Mouse (Mus musculus) midbrain, embryonic 11.5 days (tissue): ENCODE results near the gene Chpf. TPM values are rescaled to one million over a fixed set of nuclear protein-coding genes. Genes with fewer than 3 reads are reported as not detected.

Experiments used
- ATAC-seq: fragments of 200-750 bp; cut with Nextera tagmentation; 2 replicates; pipeline ENCODE4 v1.8.0; 2017; ENCODE audit warnings: moderate TSS enrichment, moderate library complexity; ENCODE audit not compliant: low FRiP score
- DNase-seq: peaks from one replicate; pipeline ENCODE4 v3.0.0; 2015; ENCODE audit warnings: low spot score; ENCODE audit errors: missing footprints
- H3K27ac ChIP-seq: fragments of 300-500 bp; sonication (generic); 2 replicates; pipeline ENCODE4 v1.5.1; 2014; ENCODE audit warnings: low read depth, low read length
- H3K27me3 ChIP-seq: fragments of 300-500 bp; sonication (generic); 2 replicates; pipeline ENCODE4 v1.6.1; 2014; ENCODE audit warnings: mild to moderate bottlenecking, low read length, moderate library complexity, mixed read lengths; ENCODE audit not compliant: control insufficient read depth, insufficient read depth
- H3K36me3 ChIP-seq: fragments of 300-500 bp; sonication (generic); 2 replicates; pipeline ENCODE4 v1.6.1; 2014; ENCODE audit warnings: mild to moderate bottlenecking, low read length, moderate library complexity, mixed read lengths; ENCODE audit not compliant: control insufficient read depth, insufficient read depth
- H3K4me1 ChIP-seq: fragments of 300-500 bp; sonication (generic); 2 replicates; pipeline ENCODE4 v1.6.1; 2014; ENCODE audit warnings: low read length; ENCODE audit not compliant: control insufficient read depth, insufficient read depth
- H3K4me2 ChIP-seq: fragments of 300-500 bp; sonication (generic); 2 replicates; pipeline ENCODE4 v1.6.1; 2014; ENCODE audit warnings: mild to moderate bottlenecking, moderate library complexity
- H3K4me3 ChIP-seq: fragments of 300-500 bp; sonication (generic); 2 replicates; pipeline ENCODE4 v1.5.1; 2014; ENCODE audit warnings: low read depth, low read length
- H3K9ac ChIP-seq: fragments of 300-500 bp; sonication (generic); 2 replicates; pipeline ENCODE4 v1.6.1; 2014; ENCODE audit warnings: low read length
- H3K9me3 ChIP-seq: fragments of 300-500 bp; sonication (generic); 2 replicates; pipeline ENCODE4 v1.6.1; 2016; ENCODE audit warnings: low read length; ENCODE audit not compliant: control insufficient read depth
- WGBS: fragments of 180-500 bp; shearing (Covaris S2); extraction: QIAGEN DNeasy Blood & Tissue Kit; methylation state at CpG from one replicate; pipeline ENCODE4 v1.1.7; 2014; 5-methylcytosine and 5-hydroxymethylcytosine counted together
- polyA plus RNA-seq: library from polyadenylated mRNA; unstranded; fragments of >200 nt; fragmentation: Nextera tagmentation; extraction: Ambion mirVana; gene quantifications from 2 replicates; pipeline ENCODE4 v1.2.1, GENCODE M21; 2014

Gene Chpf
- polyA plus RNA-seq, 1 experiment from 2014 or later = 20.8 TPM

GRCm38 (mm10) chr1:75447265-75448051 lies 31.6 kb downstream of the Chpf start:
- H3K27me3 ChIP-seq = peaks cover 26% of the 10 kb centered on the region
- no peaks in the 10 kb centered on the region for H3K9me3 ChIP-seq
- H3K4me3 ChIP-seq = no peak overlapping the region
- WGBS = 4% methylated on average over 10 of the region's 10 CpGs
- peak overlapping the region; percentile 91 for H3K27ac ChIP-seq
- H3K36me3 ChIP-seq = no peaks in the 10 kb centered on the region
- ATAC-seq (peak; percentile 7; the same call in 1 of the 2 replicates), DNase-seq (peak; percentile 93)
- H3K9ac ChIP-seq = peak overlapping the region; percentile 51
- peaks cover 87% of the 10 kb centered on the region for H3K4me1 ChIP-seq
- peak overlapping the region; percentile 40 for H3K4me2 ChIP-seq

DNA sequence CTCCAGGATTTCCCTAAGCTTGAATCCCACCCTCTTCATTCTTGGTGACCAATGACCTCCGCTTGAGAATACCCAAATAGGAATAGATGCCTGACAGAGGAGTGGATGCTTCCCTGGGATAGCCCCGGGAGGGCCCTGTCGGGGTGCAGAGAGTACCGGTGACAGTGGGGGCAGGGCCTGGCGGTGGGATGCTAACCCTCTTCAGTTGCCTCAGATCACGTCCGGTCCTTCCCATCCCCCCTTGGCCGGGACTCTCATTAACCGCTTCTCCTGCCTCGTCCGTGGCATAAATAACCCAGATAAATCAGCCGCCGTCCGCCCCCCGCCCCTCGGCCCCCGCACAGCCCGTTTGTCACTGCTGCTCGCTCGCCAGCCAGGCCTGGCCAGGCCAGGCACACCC lies 32.5 kb downstream of the Chpf start:
- peak; percentile 28 for ATAC-seq
- 2% methylated on average over 20 of the region's 20 CpGs for WGBS
- Histone ChIP-seq H3K27ac (peak overlapping the region; percentile 91), H3K4me3 (no peak overlapping the region; the same call in 1 of the 2 replicates), H3K4me2 (peak overlapping the region; percentile 40), H3K27me3 (peaks cover 22% of the 10 kb centered on the region), H3K4me1 (peaks cover 89% of the 10 kb centered on the region), H3K36me3 (no peaks in the 10 kb centered on the region), H3K9ac (peak overlapping the region; percentile 51), H3K9me3 (no peaks in the 10 kb centered on the region)
- DNase-seq = no peak

- Histone ChIP-seq H3K36me3 (no peaks in the 10 kb centered on the region), H3K4me2 (peak overlapping the region; percentile 40), H3K4me1 (peaks cover 86% of the 10 kb centered on the region), H3K27me3 (peaks cover 16% of the 10 kb centered on the region), H3K4me3 (peak overlapping the region; percentile 20), H3K27ac (peak overlapping the region; percentile 91), H3K9me3 (no peaks in the 10 kb centered on the region), H3K9ac (peak overlapping the region; percentile 41)
- ATAC-seq = peak; percentile 43
- DNase-seq = peak; percentile 98
- under 1% methylated on average over 22 of the region's 22 CpGs for WGBS
These were observed 33.1 kb downstream of the Chpf start for GRCm38 (mm10) chr1:75445751-75446611.

DNA sequence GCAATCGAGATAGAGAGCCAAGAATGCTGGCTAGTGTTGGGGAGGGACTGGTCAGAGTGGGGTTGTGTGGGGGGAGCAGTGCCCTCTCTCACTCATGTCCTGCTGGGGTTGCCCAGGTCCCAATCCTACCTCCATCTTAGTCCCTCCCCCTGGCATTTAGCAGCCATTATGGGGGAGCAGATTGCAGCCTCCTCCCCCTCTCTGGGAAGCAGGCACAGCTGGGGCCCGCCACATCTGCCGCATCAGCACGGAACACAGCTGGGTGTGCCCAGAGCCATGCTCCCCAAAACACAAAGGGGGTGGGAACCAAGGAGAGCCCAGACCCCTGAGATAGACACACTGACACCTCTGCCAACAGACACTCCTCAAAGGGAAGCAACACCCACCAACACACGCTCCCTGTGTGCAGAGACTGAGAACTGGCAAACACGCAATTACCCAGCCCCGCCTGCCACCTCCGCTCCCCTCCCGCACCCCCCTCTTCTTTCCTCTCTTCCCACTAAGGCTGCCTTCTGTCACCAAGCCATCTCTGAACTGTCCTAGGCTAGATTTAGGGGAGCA lies 33.9 kb downstream of the Chpf start:
- Histone ChIP-seq H3K4me3 (peak overlapping the region; percentile 20), H3K36me3 (no peaks in the 10 kb centered on the region), H3K4me1 (peaks cover 78% of the 10 kb centered on the region), H3K9ac (peak overlapping the region; percentile 41), H3K27me3 (peaks cover 10% of the 10 kb centered on the region), H3K4me2 (peak overlapping the region; percentile 40), H3K27ac (peak overlapping the region; percentile 91), H3K9me3 (no peaks in the 10 kb centered on the region)
- WGBS = 18% methylated on average over 8 of the region's 9 CpGs
- no peak for DNase-seq
- 0 out of 2 replicates have a peak, but pooled peaks have one; percentile 0 for ATAC-seq

DNA sequence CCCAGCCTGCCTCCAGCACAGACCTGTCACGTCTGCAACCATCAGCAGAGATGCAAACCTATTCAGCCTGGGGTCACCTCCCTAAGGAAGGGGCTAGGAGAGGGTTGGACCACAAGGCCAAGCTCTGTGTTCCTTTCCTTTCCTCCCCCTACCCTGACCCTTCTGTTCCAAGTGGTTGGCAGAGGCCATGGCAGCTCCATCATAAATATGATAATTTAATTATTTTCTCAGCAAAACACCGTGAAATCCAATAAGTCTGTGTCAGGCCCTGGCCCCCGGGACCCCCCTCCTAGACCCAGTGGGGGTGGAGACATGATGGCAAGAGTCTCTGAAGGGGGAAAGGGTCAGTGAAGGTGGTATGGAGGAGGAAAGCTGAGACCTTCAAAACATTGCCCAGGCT lies 34.9 kb downstream of the Chpf start:
- Histone ChIP-seq H3K4me1 (peaks cover 68% of the 10 kb centered on the region), H3K4me3 (no peak overlapping the region), H3K27ac (peak overlapping the region; percentile 91), H3K36me3 (no peaks in the 10 kb centered on the region), H3K9ac (peak overlapping the region; percentile 53), H3K27me3 (no peaks in the 10 kb centered on the region; the same call in 1 of the 2 replicates), H3K9me3 (no peaks in the 10 kb centered on the region), H3K4me2 (peak overlapping the region; percentile 40)
- ATAC-seq (peak; percentile 17), DNase-seq (peak; percentile 92)
- 22% methylated on average over 3 of the region's 3 CpGs for WGBS

DNA sequence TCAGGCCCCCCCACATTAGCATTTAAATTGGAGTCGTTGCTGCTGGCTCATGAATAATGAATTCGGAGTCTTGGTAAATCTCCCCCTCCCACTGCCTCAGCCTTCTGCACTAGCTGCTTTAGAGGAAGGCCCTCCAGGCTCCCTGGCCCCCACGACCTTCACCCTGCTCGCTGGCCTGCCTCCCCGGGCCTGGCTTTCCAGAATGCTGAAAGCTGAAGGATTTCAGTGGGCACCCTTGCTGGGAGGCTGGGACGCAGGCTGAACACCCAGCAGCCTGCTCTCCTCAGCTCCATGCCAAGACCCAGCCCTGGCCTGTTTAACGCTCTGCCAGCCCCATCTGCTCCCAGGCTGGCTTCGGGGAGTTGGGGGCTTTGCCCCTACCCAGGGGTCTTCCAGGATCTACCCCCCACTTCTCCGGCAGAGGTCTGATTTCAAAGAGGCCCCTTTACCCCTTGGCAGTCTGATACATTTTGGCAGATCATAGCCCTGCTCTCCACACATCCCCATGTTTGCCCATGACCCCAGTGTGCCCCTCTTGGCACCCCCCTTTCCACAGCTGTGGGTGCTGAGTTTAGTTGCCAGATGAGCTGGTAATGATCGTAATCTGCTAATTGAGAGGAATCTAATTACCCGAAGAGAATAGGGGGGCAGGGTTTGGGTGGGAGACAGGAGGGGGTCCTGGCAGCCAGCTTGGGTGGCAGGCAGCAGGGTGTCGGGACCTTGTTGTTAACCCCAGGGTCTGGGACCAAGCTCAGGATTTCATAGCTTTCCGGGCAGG lies 35.7 kb downstream of the Chpf start:
- DNase-seq (no peak), ATAC-seq (no peak)
- H3K36me3 ChIP-seq = no peaks in the 10 kb centered on the region
- 16% methylated on average over 13 of the region's 13 CpGs for WGBS
- peaks cover 63% of the 10 kb centered on the region for H3K4me1 ChIP-seq
- no peaks in the 10 kb centered on the region for H3K27me3 ChIP-seq
- H3K9ac ChIP-seq = peak overlapping the region; percentile 53
- 0 out of 2 replicates have a peak overlapping the region, but pooled peaks have one; percentile 7 for H3K4me3 ChIP-seq
- H3K9me3 ChIP-seq = no peaks in the 10 kb centered on the region
- H3K27ac ChIP-seq = peak overlapping the region; percentile 91
- H3K4me2 ChIP-seq = peak overlapping the region; percentile 40

GRCm38 (mm10) chr1:75442811-75443210 lies 36.3 kb downstream of the Chpf start:
- Histone ChIP-seq H3K4me1 (peaks cover 57% of the 10 kb centered on the region), H3K9ac (peak overlapping the region; percentile 16), H3K4me3 (no peak overlapping the region), H3K9me3 (no peaks in the 10 kb centered on the region), H3K36me3 (no peaks in the 10 kb centered on the region), H3K27ac (peak overlapping the region; percentile 91), H3K4me2 (no peak overlapping the region; the same call in 1 of the 2 replicates), H3K27me3 (no peaks in the 10 kb centered on the region)
- WGBS = 30% methylated on average over 7 of the region's 8 CpGs
- no peak for DNase-seq
- ATAC-seq = no peak

DNA sequence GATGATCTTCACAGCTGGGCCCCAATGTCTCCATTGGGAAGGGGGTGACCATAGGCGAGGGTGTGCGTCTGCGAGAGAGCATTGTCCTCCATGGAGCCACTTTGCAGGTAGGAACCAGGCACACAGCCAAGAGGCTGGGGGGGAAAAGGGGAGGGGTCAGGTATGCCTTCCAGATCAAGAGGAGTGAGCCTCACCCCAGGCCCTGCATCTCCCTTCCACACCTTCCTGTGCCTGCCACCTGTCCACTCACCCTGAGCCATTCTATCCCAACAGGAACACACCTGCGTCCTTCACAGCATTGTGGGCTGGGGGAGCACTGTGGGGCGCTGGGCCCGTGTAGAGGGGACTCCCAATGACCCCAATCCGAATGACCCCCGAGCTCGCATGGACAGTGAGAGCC lies 36.9 kb downstream of the Chpf start:
- peak overlapping the region; percentile 91 for H3K27ac ChIP-seq

More for the DNA sequence above, 36.9 kb downstream of the Chpf start:
- Histone ChIP-seq H3K36me3 (no peaks in the 10 kb centered on the region), H3K27me3 (no peaks in the 10 kb centered on the region), H3K4me1 (peaks cover 51% of the 10 kb centered on the region), H3K4me3 (no peak overlapping the region), H3K9me3 (no peaks in the 10 kb centered on the region), H3K4me2 (no peak overlapping the region), H3K9ac (no peak overlapping the region)
- ATAC-seq (no peak), DNase-seq (no peak)
- WGBS = 80% methylated on average over 9 of the region's 9 CpGs
